Mouse (Mus musculus): ENCODE data around the gene Mknk1.

The Mknk1 gene

GRCm38 (mm10) chr4:115840842-115841241 lies 1.8 kb downstream of the Mknk1 start:
- DNase-seq (ENCODE audit: extremely low read depth, low read depth, low spot score) = no peak

- DNase-seq (ENCODE audit: extremely low read depth, low read depth, low spot score) = no peak
Measured at GRCm38 (mm10) chr4:115846656-115847055, 7.7 kb downstream of the Mknk1 start.

- no peak for DNase-seq (ENCODE audit: extremely low read depth, low read depth, low spot score)
Measured at GRCm38 (mm10) chr4:115847377-115847776, 8.4 kb downstream of the Mknk1 start.

- DNase-seq (ENCODE audit: extremely low read depth, low read depth, low spot score) = no peak
Measured at GRCm38 (mm10) chr4:115848083-115848482, 9.1 kb downstream of the Mknk1 start.

- no peak for DNase-seq (ENCODE audit: extremely low read depth, low read depth, low spot score)
Measured at GRCm38 (mm10) chr4:115848990-115849677, 10.1 kb downstream of the Mknk1 start.

GRCm38 (mm10) chr4:115850111-115850510 lies 11.1 kb downstream of the Mknk1 start:
- DNase-seq (ENCODE audit: extremely low read depth, low read depth, low spot score) = no peak

GRCm38 (mm10) chr4:115850631-115851030 lies 11.6 kb downstream of the Mknk1 start:
- DNase-seq (ENCODE audit: extremely low read depth, low read depth, low spot score) = no peak

GRCm38 (mm10) chr4:115851569-115851968 lies 12.6 kb downstream of the Mknk1 start:
- DNase-seq (ENCODE audit: extremely low read depth, low read depth, low spot score) = no peak

GRCm38 (mm10) chr4:115855100-115855499 lies 16.1 kb downstream of the Mknk1 start:
- DNase-seq (ENCODE audit: extremely low read depth, low read depth, low spot score) = no peak

- DNase-seq (ENCODE audit: extremely low read depth, low read depth, low spot score) = no peak
Measured at GRCm38 (mm10) chr4:115855609-115856008, 16.6 kb downstream of the Mknk1 start.

GRCm38 (mm10) chr4:115856282-115856681 lies 17.3 kb downstream of the Mknk1 start:
- no peak for DNase-seq (ENCODE audit: extremely low read depth, low read depth, low spot score)

- DNase-seq (ENCODE audit: extremely low read depth, low read depth, low spot score) = no peak
Measured at GRCm38 (mm10) chr4:115857293-115857883, 18.4 kb downstream of the Mknk1 start.

- DNase-seq (ENCODE audit: extremely low read depth, low read depth, low spot score) = no peak
Measured at GRCm38 (mm10) chr4:115863352-115863751, 24.4 kb downstream of the Mknk1 start.

GRCm38 (mm10) chr4:115863880-115864279 lies 24.9 kb downstream of the Mknk1 start:
- no peak for DNase-seq (ENCODE audit: extremely low read depth, low read depth, low spot score)

- no peak for DNase-seq (ENCODE audit: extremely low read depth, low read depth, low spot score)
Measured at GRCm38 (mm10) chr4:115869512-115870210, 30.7 kb downstream of the Mknk1 start.

GRCm38 (mm10) chr4:115873231-115873630 lies 34.2 kb downstream of the Mknk1 start:
- DNase-seq (ENCODE audit: extremely low read depth, low read depth, low spot score) = no peak

- no peak for DNase-seq (ENCODE audit: extremely low read depth, low read depth, low spot score)
Measured at GRCm38 (mm10) chr4:115878216-115878678, 39.2 kb downstream of the Mknk1 start.

GRCm38 (mm10) chr4:115878828-115879227 lies 39.8 kb downstream of the Mknk1 start:
- no peak for DNase-seq (ENCODE audit: extremely low read depth, low read depth, low spot score)

GRCm38 (mm10) chr4:115881183-115881582 lies 42.2 kb downstream of the Mknk1 start:
- DNase-seq (ENCODE audit: extremely low read depth, low read depth, low spot score) = no peak

GRCm38 (mm10) chr4:115882195-115882594 lies 43.2 kb downstream of the Mknk1 start:
- DNase-seq (ENCODE audit: extremely low read depth, low read depth, low spot score) = no peak

- DNase-seq (ENCODE audit: extremely low read depth, low read depth, low spot score) = no peak
Measured at GRCm38 (mm10) chr4:115884022-115884421, 45.0 kb downstream of the Mknk1 start, which contains the start of gene Kncn. TSS of gene Kncn (plus strand) at chr4:115884400.

- no peak for DNase-seq (ENCODE audit: extremely low read depth, low read depth, low spot score)
Measured at GRCm38 (mm10) chr4:115885846-115886245, 46.8 kb downstream of the Mknk1 start.
